Mouse (Mus musculus) heart, postnatal 0 days (tissue): ENCODE data around the gene Il17c. TPM values are rescaled to one million over a fixed set of nuclear protein-coding genes. Genes with fewer than 3 reads are reported as not detected.

Experiments
- ATAC-seq: fragments of 200-750 bp; cut with Nextera tagmentation; 2 replicates; pipeline ENCODE4 v1.8.0; 2017; ENCODE audit warnings: low read depth, moderate number of reproducible peaks, moderate library complexity; ENCODE audit not compliant: insufficient read depth
- DNase-seq: peaks from one replicate; pipeline ENCODE4 v3.0.0-alpha.2; 2016; ENCODE audit warnings: low spot score
- H3K27ac ChIP-seq: fragments of 300-500 bp; sonication (generic); 2 replicates; pipeline ENCODE4 v1.5.1; 2014; ENCODE audit warnings: low read depth, mild to moderate bottlenecking
- H3K27me3 ChIP-seq: fragments of 300-500 bp; sonication (generic); 2 replicates; pipeline ENCODE4 v1.6.1; 2014; ENCODE audit warnings: low read length, mixed read lengths; ENCODE audit not compliant: control insufficient read depth, insufficient read depth
- H3K36me3 ChIP-seq: fragments of 300-500 bp; sonication (generic); replicated peaks from 2 replicates; pipeline ENCODE4 v1.6.1; 2014; ENCODE audit warnings: low read length, mixed read lengths; ENCODE audit not compliant: control insufficient read depth, insufficient read depth
- H3K4me1 ChIP-seq: fragments of 300-500 bp; sonication (generic); 2 replicates; pipeline ENCODE4 v1.6.1; 2014; ENCODE audit warnings: antibody characterized with exemption; ENCODE audit not compliant: control insufficient read depth, insufficient read depth
- H3K4me2 ChIP-seq: fragments of 300-500 bp; sonication (generic); 2 replicates; pipeline ENCODE4 v1.6.1; 2014; ENCODE audit warnings: low read depth, mild to moderate bottlenecking, low read length, moderate library complexity
- H3K4me3 ChIP-seq: fragments of 300-500 bp; sonication (generic); 2 replicates; pipeline ENCODE4 v1.5.1; 2014; ENCODE audit warnings: low read depth, low read length
- H3K9ac ChIP-seq: fragments of 300-500 bp; sonication (generic); replicated peaks from 2 replicates; pipeline ENCODE4 v1.6.1; 2014; ENCODE audit warnings: low read depth, low read length, mixed read lengths
- H3K9me3 ChIP-seq: fragments of 300-500 bp; sonication (generic); replicated peaks from 2 replicates; pipeline ENCODE4 v1.6.1; 2016; ENCODE audit warnings: low read length; ENCODE audit not compliant: control insufficient read depth
- CTCF ChIP-seq: IDR thresholded peaks from 2 replicates; pipeline ENCODE4 v1.5.1; 2016; ENCODE audit warnings: antibody characterized with exemption, control low read depth, low read depth
- EP300 ChIP-seq: IDR thresholded peaks from 2 replicates; pipeline ENCODE4 v1.6.1; 2016; ENCODE audit warnings: antibody characterized with exemption, low read depth
- WGBS: fragments of 180-500 bp; shearing (Covaris S2); extraction: QIAGEN DNeasy Blood & Tissue Kit; methylation state at CpG from one replicate; pipeline ENCODE4 v1.1.7; 2014; 5-methylcytosine and 5-hydroxymethylcytosine counted together
- polyA plus RNA-seq: library from polyadenylated mRNA; unstranded; fragments of >200 nt; fragmentation: Nextera tagmentation; extraction: Ambion mirVana; gene quantifications from 2 replicates; pipeline ENCODE4 v1.2.1, GENCODE M21; 2015
- total RNA-seq: library from RNA; depleted of rRNA; stranded (reverse); fragments of >200 nt; gene quantifications from 2 replicates; pipeline ENCODE4 v1.2.3, GENCODE M21; 2014; ENCODE audit warnings: low replicate concordance

Il17c gene
- total and polyA plus RNA-seq, 2 experiments from 2014 or later, result not detected

DNA sequence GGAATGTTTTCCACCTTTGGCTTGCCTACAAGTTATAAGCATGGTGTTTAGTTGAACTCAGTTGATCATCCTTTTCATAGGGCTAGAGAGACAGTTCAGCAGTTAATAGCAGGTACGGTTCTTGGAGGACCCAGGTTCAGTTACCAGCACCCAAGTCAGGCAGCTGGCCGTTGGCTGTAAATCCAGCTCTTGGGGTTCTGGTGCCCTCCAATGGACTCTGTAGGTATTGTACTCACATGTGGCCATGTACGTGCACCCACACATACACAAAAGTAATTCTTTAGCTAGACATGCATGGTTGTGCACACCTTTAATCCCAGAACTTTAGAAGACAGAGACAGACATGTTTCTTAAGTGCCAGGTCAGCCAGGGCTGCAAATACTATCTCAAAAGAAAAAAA lies 32.5 kb upstream of the Il17c start:
- no peak for TF ChIP-seq CTCF
- TF ChIP-seq EP300, result no peak
- DNase-seq, result no peak
- no peak for ATAC-seq
- H3K4me2 ChIP-seq, result no peak overlapping the region
- no peaks in the 10 kb centered on the region for H3K27me3 ChIP-seq
- no peak overlapping the region for H3K4me3 ChIP-seq
- H3K4me1 ChIP-seq, result no peaks in the 10 kb centered on the region
- peaks cover 84% of the 10 kb centered on the region for H3K36me3 ChIP-seq
- no peak overlapping the region for H3K9ac ChIP-seq
- WGBS, result 92% methylated on average over 3 of the region's 3 CpGs
- no peak overlapping the region for H3K27ac ChIP-seq
- H3K9me3 ChIP-seq, result no peaks in the 10 kb centered on the region

GRCm38 (mm10) chr8:122390758-122391157 lies 31.1 kb upstream of the Il17c start:
- Histone ChIP-seq H3K27ac (no peak overlapping the region), H3K4me2 (no peak overlapping the region), H3K9me3 (no peaks in the 10 kb centered on the region), H3K27me3 (no peaks in the 10 kb centered on the region), H3K4me1 (no peaks in the 10 kb centered on the region), H3K9ac (no peak overlapping the region), H3K4me3 (no peak overlapping the region), H3K36me3 (peaks cover 80% of the 10 kb centered on the region)
- WGBS, result 79% methylated on average over 3 of the region's 3 CpGs
- ATAC-seq (no peak), DNase-seq (no peak)
- TF ChIP-seq CTCF, result no peak
- TF ChIP-seq EP300, result no peak

DNA sequence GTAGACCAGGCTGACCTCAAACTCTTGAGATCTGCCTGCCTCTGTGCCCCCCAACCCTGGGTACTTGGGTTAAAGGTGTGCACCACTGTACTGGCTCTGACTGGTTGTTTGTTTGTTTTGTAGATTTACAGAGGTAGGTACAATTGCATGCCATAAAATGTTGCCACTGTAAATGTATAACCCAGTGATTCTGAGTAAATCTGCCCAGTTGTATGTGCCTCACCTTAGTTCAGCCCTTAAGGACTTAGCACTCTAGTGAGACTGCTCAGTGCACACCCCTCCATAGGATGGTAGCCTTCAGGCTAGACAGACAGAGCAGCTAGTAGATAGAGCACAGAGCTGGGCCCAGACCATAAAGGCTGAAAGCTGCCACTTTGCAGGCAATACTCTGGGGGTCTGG lies 28.1 kb upstream of the Il17c start:
- H3K4me2 ChIP-seq, result no peak overlapping the region
- H3K4me3 ChIP-seq, result no peak overlapping the region
- no peaks in the 10 kb centered on the region for H3K27me3 ChIP-seq
- H3K27ac ChIP-seq, result no peak overlapping the region
- no peak for TF ChIP-seq CTCF
- TF ChIP-seq EP300, result no peak
- H3K4me1 ChIP-seq, result no peaks in the 10 kb centered on the region
- ATAC-seq (no peak), DNase-seq (no peak)
- H3K9ac ChIP-seq, result no peak overlapping the region
- H3K36me3 ChIP-seq, result peaks cover 72% of the 10 kb centered on the region
- H3K9me3 ChIP-seq, result no peaks in the 10 kb centered on the region

- Histone ChIP-seq H3K27me3 (no peaks in the 10 kb centered on the region), H3K4me2 (no peak overlapping the region), H3K9ac (no peak overlapping the region), H3K4me1 (no peaks in the 10 kb centered on the region), H3K36me3 (peaks cover 74% of the 10 kb centered on the region), H3K9me3 (no peaks in the 10 kb centered on the region), H3K4me3 (no peak overlapping the region), H3K27ac (no peak overlapping the region)
- WGBS, result 89% methylated on average over 6 of the region's 6 CpGs
- TF ChIP-seq EP300 (no peak), CTCF (no peak)
- no peak for DNase-seq
- ATAC-seq, result no peak
These were observed 26.5 kb upstream of the Il17c start for GRCm38 (mm10) chr8:122395291-122395690.

DNA sequence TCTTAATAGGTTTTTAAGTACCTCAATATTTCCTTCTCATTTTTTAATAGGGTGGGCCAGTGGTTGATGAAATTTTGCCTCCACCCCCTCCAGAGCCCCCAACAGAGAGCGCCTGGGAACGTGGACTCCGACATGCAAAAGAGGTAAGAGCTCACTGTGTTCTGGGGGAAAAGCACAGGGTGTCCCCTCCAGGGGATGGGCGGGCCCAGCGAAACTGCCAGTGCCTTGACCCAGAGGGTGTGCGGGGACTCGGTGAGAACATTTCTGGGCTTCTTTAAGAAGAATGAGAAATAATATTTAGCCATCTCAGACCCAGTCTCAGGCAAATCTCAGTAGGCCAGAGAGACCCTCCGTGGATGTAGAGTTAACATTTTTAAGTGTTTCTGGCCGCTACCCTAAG lies 23.6 kb upstream of the Il17c start:
- Histone ChIP-seq H3K9me3 (no peaks in the 10 kb centered on the region), H3K4me1 (no peaks in the 10 kb centered on the region), H3K36me3 (peaks cover 85% of the 10 kb centered on the region), H3K27ac (no peak overlapping the region), H3K4me3 (no peak overlapping the region), H3K9ac (no peak overlapping the region), H3K4me2 (no peak overlapping the region), H3K27me3 (no peaks in the 10 kb centered on the region)
- TF ChIP-seq EP300 (no peak), CTCF (no peak)
- DNase-seq (no peak), ATAC-seq (no peak)
- 92% methylated on average over 9 of the region's 9 CpGs for WGBS

DNA sequence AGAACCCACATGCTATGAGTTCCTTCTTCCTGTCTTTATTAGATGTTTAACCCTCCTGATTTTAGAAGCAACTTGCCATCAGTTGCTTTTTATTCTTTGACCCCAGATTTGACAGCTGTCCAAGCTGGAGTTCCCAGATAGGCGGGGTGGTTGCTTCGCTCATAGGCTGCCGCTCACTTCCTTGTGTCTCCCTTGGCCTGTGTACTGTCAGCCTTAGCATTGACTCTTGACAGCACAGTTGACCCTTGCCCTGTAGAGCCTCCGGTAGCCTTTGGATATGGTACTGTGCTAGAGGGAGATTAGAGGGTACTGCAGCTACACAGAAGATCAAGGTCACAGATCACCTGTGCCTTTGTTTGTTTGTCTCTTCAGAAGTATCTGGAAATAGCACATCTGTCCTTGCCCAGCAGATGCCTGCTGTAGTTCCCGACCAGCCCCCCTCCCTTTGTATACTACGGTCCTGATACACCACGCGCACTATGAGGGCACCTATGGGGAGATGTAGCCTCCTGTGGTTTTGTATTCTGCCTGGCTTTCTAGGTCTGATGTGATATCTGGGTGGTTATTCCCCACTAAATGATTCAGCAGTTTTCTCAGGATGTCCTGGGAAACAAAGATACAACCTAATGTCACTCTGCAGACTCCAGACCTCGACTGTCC lies 16.5 kb upstream of the Il17c start:
- Histone ChIP-seq H3K4me2 (no peak overlapping the region), H3K27me3 (no peaks in the 10 kb centered on the region), H3K27ac (no peak overlapping the region), H3K4me1 (no peaks in the 10 kb centered on the region), H3K36me3 (peaks cover 97% of the 10 kb centered on the region), H3K9ac (no peak overlapping the region), H3K4me3 (no peak overlapping the region), H3K9me3 (no peaks in the 10 kb centered on the region)
- WGBS, result 52% methylated on average over 9 of the region's 9 CpGs
- no peak for DNase-seq
- TF ChIP-seq CTCF (no peak), EP300 (no peak)
- no peak for ATAC-seq
